Mouse (Mus musculus): ENCODE measurements around the gene Slc6a15. TPM values are rescaled to one million over a fixed set of nuclear protein-coding genes. Genes with fewer than 3 reads are reported as not detected.

Slc6a15 gene
- total RNA-seq (2023) = not detected in 2 replicates

GRCm38 (mm10) chr10:103367371-103368295 is at the start of gene Slc6a15:
Slc6a15 (plus strand) TSS chr10:103367783.

Other genes starting within 250 kb of the Slc6a15 start
- not detected in 2 replicates for gene Lrriq1, start 131.5 kb upstream of the Slc6a15 start, total RNA-seq (2023)

Data from neutrophil, adult 65 days (primary cell).